Comparison of ENCODE assay signal across 1 mouse cellular context in the genomic region with DNA sequence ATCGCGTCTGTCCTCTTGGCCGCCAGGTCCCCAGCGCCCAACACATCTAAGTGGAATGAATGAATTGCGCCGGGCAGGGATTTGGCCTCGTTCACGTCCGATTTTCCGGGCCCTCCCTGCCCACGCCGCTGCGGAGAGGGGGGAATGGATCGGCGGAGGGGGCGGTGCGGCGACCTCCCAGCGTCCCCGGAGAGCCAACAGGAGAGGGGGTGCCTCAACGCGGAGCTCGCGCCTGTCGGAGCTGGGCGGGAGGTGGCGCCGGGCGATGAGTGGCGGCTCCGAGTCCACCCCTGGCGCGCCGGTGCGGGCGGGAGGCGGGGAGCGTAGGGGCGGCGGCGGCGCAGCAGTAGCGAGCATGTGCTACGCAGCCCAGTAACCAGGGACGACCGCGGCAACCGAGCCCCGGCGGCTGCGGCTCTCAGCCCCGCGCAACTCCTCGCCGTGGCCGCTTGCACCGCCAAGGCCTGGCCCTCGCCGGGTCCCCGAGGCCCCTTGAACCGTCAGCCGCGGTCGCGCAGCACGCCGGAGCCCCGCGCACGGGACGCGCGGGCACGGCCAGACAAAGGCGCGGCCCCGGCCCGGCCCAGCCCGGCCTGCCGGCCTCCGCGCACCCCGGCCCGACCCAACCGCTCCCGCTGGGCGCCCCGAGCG.
TF ChIP-seq lines count a peak whose summit lies in the region.

A gene (plus strand): TSS at position 333 of the 651 bp plus-strand sequence.

TF ChIP-seq in C2C12, 6 proteins besides CTCF, POLR2A, EP300 and RAD21:
- TF ChIP-seq MYOG (IDR thresholded peaks at IDR 0.05; ENCODE audit: control insufficient read depth, extremely low read depth, insufficient read length) (no peak), MAX (IDR thresholded peaks at IDR 0.05) (peak; percentile 51)
